Mouse (Mus musculus): ENCODE data around the gene Gnb2.
A peak's percentile ranks its signal among the peaks of the same experiment; 100 is the strongest.

The Gnb2 gene

GRCm38 (mm10) chr5:137533117-137533827, at the start of gene Gnb2, which contains the start of gene Epo:
Gene Gnb2 (minus strand): TSS chr5:137533510.
Gene Epo (minus strand): TSS chr5:137533242.
- DNase-seq (ENCODE audit: low spot score): peak; percentile 97

- no peak for DNase-seq (ENCODE audit: low spot score)
These were observed 49.4 kb upstream of the Gnb2 start for GRCm38 (mm10) chr5:137582702-137583101.

GRCm38 (mm10) chr5:137580246-137580645, 46.9 kb upstream of the Gnb2 start:
- no peak for DNase-seq (ENCODE audit: low spot score)

GRCm38 (mm10) chr5:137574470-137574901, 41.2 kb upstream of the Gnb2 start:
- DNase-seq (ENCODE audit: low spot score): peak; percentile 40

- DNase-seq (ENCODE audit: low spot score): no peak
These were observed 37.6 kb upstream of the Gnb2 start for GRCm38 (mm10) chr5:137570691-137571586.

GRCm38 (mm10) chr5:137570181-137570580, 36.9 kb upstream of the Gnb2 start:
- DNase-seq (ENCODE audit: low spot score): no peak

GRCm38 (mm10) chr5:137569665-137570064, 36.4 kb upstream of the Gnb2 start, which contains the start of gene Tfr2:
Gene Tfr2 (plus strand): TSS chr5:137569840.
- DNase-seq (ENCODE audit: low spot score): peak; percentile 34

GRCm38 (mm10) chr5:137569031-137569430, 35.7 kb upstream of the Gnb2 start:
- no peak for DNase-seq (ENCODE audit: low spot score)

GRCm38 (mm10) chr5:137568223-137568798, 35.0 kb upstream of the Gnb2 start:
- DNase-seq (ENCODE audit: low spot score): no peak

- no peak for DNase-seq (ENCODE audit: low spot score)
These were observed 33.1 kb upstream of the Gnb2 start for GRCm38 (mm10) chr5:137566416-137566815.

GRCm38 (mm10) chr5:137565744-137566143, 32.4 kb upstream of the Gnb2 start:
- DNase-seq (ENCODE audit: low spot score): no peak

GRCm38 (mm10) chr5:137562965-137563364, 29.7 kb upstream of the Gnb2 start:
- DNase-seq (ENCODE audit: low spot score): no peak

GRCm38 (mm10) chr5:137561556-137561955, 28.2 kb upstream of the Gnb2 start:
- DNase-seq (ENCODE audit: low spot score): no peak

GRCm38 (mm10) chr5:137553898-137554297, 20.6 kb upstream of the Gnb2 start:
- no peak for DNase-seq (ENCODE audit: low spot score)

- peak; percentile 40 for DNase-seq (ENCODE audit: low spot score)
These were observed 20.1 kb upstream of the Gnb2 start, which contains the start of gene Actl6b for GRCm38 (mm10) chr5:137553411-137553837. Gene Actl6b (plus strand): TSS chr5:137553517.

- no peak for DNase-seq (ENCODE audit: low spot score)
These were observed 19.7 kb upstream of the Gnb2 start for GRCm38 (mm10) chr5:137553000-137553399.

- DNase-seq (ENCODE audit: low spot score): no peak
These were observed 17.8 kb upstream of the Gnb2 start for GRCm38 (mm10) chr5:137551119-137551518.

- DNase-seq (ENCODE audit: low spot score): no peak
These were observed 16.5 kb upstream of the Gnb2 start for GRCm38 (mm10) chr5:137549840-137550239.

GRCm38 (mm10) chr5:137545596-137545995, 12.3 kb upstream of the Gnb2 start:
- no peak for DNase-seq (ENCODE audit: low spot score)

- no peak for DNase-seq (ENCODE audit: low spot score)
These were observed 11.6 kb upstream of the Gnb2 start for GRCm38 (mm10) chr5:137544926-137545325.

- no peak for DNase-seq (ENCODE audit: low spot score)
These were observed 8.6 kb upstream of the Gnb2 start for GRCm38 (mm10) chr5:137541768-137542540.

GRCm38 (mm10) chr5:137540991-137541390, 7.7 kb upstream of the Gnb2 start:
- DNase-seq (ENCODE audit: low spot score): no peak

All from ovary, adult 18-20 months (tissue).